Mouse (Mus musculus): ENCODE results near the gene Slc26a6. TPM values are rescaled to one million over a fixed set of nuclear protein-coding genes. Genes with fewer than 3 reads are reported as not detected.

Slc26a6 gene
- polyA plus RNA-seq, 1 experiment from 2014 or later, result 16.6 TPM

DNA sequence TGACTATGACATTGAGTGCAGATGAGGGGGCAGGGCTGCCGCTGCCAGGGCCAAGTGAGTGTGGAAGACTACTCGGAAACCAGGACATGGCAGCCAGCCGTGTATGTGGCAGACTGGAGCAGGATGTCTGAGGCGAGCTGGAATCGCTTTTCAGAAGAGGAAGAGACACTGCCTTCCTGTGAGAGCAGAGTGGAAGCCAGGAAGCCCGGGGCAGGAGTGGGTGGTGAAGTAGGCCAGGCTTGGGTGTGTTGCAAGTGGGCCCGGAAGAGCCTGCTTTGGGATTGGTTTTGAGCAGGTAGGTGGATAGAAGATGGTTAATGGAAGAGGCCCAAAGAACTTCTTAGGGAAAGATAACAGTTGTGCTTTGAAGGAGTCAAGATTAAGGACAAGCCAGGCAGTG lies 37.5 kb upstream of the Slc26a6 start:
- WGBS, result 94% methylated on average over 7 of the region's 7 CpGs
- H3K36me3 ChIP-seq (ENCODE audit: control insufficient read depth, insufficient read depth, low read length), result peaks cover 75% of the 10 kb centered on the region

DNA sequence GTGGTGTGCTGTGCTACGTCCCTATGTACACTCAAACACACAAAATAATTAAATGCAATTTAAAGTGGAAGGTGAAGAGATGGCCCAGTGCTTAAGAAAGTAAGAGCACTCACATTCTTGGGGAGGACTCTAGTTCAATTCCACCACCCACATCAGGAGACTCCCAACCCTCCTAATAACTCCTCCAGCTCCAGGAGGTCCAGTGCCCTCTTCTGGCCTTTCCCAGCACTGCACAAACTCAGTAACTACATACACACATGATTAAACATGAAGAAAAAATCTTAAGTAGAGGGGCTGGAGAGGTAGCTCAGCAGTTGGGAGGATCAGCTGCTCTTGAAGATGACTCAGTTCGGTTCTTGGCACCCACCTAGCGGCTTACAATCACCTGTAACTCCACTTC lies 33.6 kb upstream of the Slc26a6 start:
- ATAC-seq (ENCODE audit: low FRiP score, low TSS enrichment) (no peak), DNase-seq (peak; percentile 75)
- Histone ChIP-seq H3K9me3 (ENCODE audit: control insufficient read depth, low read length) (no peaks in the 10 kb centered on the region), H3K4me3 (replicated peaks; ENCODE audit: low read depth, low read length) (no peak overlapping the region), H3K27me3 (ENCODE audit: control insufficient read depth, insufficient read depth, low read length) (peaks cover 6% of the 10 kb centered on the region), H3K36me3 (ENCODE audit: control insufficient read depth, insufficient read depth, low read length) (peaks cover 40% of the 10 kb centered on the region), H3K9ac (replicated peaks; ENCODE audit: low read length) (no peak overlapping the region), H3K27ac (replicated peaks; ENCODE audit: low read depth, low read length) (no peak overlapping the region), H3K4me2 (ENCODE audit: low read length) (no peak overlapping the region), H3K4me1 (ENCODE audit: control insufficient read depth, insufficient read depth, low read length) (peaks cover 8% of the 10 kb centered on the region)
- WGBS, result 58% methylated on average over 3 of the region's 3 CpGs

More for the DNA sequence above, 37.5 kb upstream of the Slc26a6 start:
- Histone ChIP-seq H3K27me3 (ENCODE audit: control insufficient read depth, insufficient read depth, low read length) (no peaks in the 10 kb centered on the region), H3K4me3 (replicated peaks; ENCODE audit: low read depth, low read length) (no peak overlapping the region), H3K4me1 (ENCODE audit: control insufficient read depth, insufficient read depth, low read length) (no peaks in the 10 kb centered on the region), H3K4me2 (ENCODE audit: low read length) (no peak overlapping the region), H3K9me3 (ENCODE audit: control insufficient read depth, low read length) (no peaks in the 10 kb centered on the region), H3K27ac (replicated peaks; ENCODE audit: low read depth, low read length) (no peak overlapping the region), H3K9ac (replicated peaks; ENCODE audit: low read length) (no peak overlapping the region)
- no peak for ATAC-seq (ENCODE audit: low FRiP score, low TSS enrichment)
- no peak for DNase-seq

DNA sequence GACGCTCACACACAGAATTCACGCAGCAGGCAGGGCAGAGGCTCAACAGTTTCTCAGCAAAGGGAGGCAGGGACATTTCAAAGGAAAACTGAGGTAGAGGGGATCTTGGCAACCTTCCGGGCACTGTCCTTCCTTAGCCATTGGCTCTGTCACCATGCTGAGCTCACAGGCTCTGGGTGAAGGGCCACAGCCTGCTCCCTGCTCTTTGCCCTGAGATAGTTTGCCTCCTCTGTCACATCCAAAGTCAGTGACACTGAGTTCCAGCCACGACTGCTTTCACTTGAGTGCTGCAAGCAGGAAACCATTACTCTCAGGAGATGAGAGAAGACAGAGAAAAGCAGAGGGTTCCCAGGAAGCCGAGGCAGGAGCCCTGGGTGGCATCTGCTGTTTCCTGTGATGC lies 33.0 kb upstream of the Slc26a6 start:
- peaks cover 6% of the 10 kb centered on the region for H3K27me3 ChIP-seq (ENCODE audit: control insufficient read depth, insufficient read depth, low read length)
- DNase-seq (no peak), ATAC-seq (ENCODE audit: low FRiP score, low TSS enrichment) (no peak)
- H3K27ac ChIP-seq (replicated peaks; ENCODE audit: low read depth, low read length), result no peak overlapping the region
- no peak overlapping the region for H3K9ac ChIP-seq (replicated peaks; ENCODE audit: low read length)
- H3K4me2 ChIP-seq (ENCODE audit: low read length), result no peak overlapping the region
- WGBS, result 68% methylated on average over 5 of the region's 5 CpGs
- H3K36me3 ChIP-seq (ENCODE audit: control insufficient read depth, insufficient read depth, low read length), result peaks cover 35% of the 10 kb centered on the region
- peaks cover 8% of the 10 kb centered on the region for H3K4me1 ChIP-seq (ENCODE audit: control insufficient read depth, insufficient read depth, low read length)
- no peaks in the 10 kb centered on the region for H3K9me3 ChIP-seq (ENCODE audit: control insufficient read depth, low read length)
- H3K4me3 ChIP-seq (replicated peaks; ENCODE audit: low read depth, low read length), result no peak overlapping the region

DNA sequence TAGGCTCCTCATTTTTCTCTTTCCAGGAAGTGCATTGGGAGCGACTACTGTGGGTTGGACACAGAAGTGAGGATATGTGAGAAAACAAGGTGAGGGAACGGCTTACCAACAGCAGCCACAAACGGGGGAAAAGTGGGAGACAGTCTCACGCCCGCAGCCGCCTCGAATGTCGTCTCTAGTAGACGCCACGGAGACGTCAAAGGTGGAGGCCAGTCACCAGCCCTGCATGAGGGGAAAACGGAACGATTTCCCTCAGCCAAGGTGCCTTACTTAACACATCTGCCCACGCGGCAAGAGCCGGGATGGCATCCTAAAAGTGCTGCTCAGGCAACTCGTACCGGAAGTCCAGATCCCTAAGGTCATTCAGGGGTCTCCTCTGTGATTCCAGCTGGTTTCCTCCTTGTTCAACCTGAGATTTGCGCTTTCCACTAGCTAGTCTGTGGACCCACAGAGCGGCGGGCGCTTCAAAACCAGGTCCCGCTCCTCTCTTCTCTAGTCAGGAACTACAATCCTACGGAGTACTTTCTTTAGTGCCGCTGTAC lies 28.9 kb upstream of the Slc26a6 start:
- ATAC-seq (ENCODE audit: low FRiP score, low TSS enrichment) (no peak), DNase-seq (peak; percentile 62)

DNA sequence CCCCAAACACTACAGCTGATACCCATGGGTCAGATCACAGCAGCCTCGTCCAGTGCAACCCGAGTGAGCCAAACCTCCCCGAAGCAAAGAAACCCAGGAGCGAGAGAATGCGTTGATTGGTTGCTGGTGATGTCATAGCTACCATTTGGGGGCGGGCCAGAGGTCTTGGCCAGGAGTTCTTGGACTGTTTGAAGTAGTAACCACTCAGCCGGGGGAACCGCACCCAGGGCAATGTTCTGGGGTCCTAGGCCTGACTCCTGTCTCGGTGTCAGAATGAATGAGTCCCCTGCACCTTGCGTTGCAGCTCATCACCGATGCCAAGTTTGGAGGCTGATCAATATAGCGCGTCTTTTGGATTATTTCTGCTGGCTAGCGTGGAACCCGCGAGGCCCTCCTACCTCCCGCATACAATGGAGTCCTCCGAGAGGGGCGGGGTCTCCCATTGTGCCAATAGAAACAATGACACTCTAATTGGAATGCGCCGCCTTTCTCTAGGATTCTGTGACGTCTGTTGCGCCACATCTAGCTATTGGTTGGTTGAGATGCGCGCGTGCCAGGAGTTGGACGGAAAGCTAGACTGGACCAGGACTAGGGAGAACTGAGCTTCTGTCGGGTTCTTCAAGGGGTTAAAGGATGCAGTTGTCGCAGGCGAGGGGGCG lies 28.2 kb upstream of the Slc26a6 start:
- under 1% methylated on average over 31 of the region's 31 CpGs for WGBS

More for the DNA sequence above, 28.9 kb upstream of the Slc26a6 start:
- H3K9ac ChIP-seq (replicated peaks; ENCODE audit: low read length), result peak overlapping the region; percentile 51
- peaks cover 8% of the 10 kb centered on the region for H3K27me3 ChIP-seq (ENCODE audit: control insufficient read depth, insufficient read depth, low read length)
- H3K4me1 ChIP-seq (ENCODE audit: control insufficient read depth, insufficient read depth, low read length), result peaks cover 22% of the 10 kb centered on the region
- H3K9me3 ChIP-seq (ENCODE audit: control insufficient read depth, low read length), result no peaks in the 10 kb centered on the region
- peak overlapping the region; percentile 72 for H3K4me3 ChIP-seq (replicated peaks; ENCODE audit: low read depth, low read length)
- H3K4me2 ChIP-seq (ENCODE audit: low read length), result peak overlapping the region; percentile 78
- H3K36me3 ChIP-seq (ENCODE audit: control insufficient read depth, insufficient read depth, low read length), result peaks cover 19% of the 10 kb centered on the region
- H3K27ac ChIP-seq (replicated peaks; ENCODE audit: low read depth, low read length), result peak overlapping the region; percentile 89
- 4% methylated on average over 25 of the region's 25 CpGs for WGBS

DNA sequence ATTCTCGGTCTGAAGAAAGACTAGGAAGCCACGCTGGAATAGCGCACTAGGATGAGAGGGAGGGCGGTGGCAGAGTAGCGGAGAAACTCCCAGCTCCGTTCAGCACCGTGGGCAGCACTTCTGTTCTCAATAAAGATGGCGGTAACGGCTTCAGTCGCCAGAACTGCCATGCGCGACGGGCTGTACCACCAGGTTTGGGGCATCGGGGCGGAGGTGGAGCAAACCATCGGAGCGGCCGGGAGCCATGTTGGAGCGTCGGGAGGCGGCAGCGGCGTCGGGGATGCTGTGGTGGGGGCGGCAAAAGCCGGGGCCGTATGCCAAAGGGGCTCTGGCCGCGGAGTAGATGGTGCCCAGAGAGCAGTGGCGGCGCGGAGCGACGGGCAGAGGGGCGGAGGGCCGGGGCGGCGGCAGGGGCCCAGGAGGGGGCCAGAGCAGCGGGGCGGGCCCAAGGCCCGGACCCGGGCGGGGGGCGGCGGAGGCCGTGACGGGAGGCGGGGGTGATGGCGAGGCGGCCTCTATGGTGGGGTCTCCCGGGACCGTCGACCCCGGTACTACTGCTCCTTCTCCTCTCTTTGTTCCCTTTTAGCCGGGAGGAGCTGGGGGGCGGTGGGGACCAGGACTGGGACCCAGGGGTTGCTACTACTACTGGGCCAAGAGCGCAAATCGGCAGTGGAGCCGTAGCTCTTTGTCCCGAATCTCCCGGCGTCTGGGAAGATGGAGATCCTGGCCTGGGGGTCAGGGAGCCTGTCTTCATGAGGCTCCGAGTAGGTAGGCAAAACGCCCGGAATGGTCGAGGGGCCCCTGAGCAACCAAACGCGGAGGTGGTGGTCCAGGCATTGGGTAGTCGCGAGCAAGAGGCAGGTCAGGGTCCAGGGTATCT lies 27.0 kb upstream of the Slc26a6 start, which contains the start of gene Celsr3:
Celsr3 (plus strand) TSS at position 501 of the 880 bp plus-strand sequence.
- Histone ChIP-seq H3K4me1 (ENCODE audit: control insufficient read depth, insufficient read depth, low read length) (peaks cover 38% of the 10 kb centered on the region), H3K27me3 (ENCODE audit: control insufficient read depth, insufficient read depth, low read length) (peaks cover 16% of the 10 kb centered on the region), H3K9ac (replicated peaks; ENCODE audit: low read length) (peak within 1 kb of the TSS; percentile 81), H3K4me3 (replicated peaks; ENCODE audit: low read depth, low read length) (peak within 1 kb of the TSS; percentile 72), H3K36me3 (ENCODE audit: control insufficient read depth, insufficient read depth, low read length) (peaks cover 34% of the 10 kb centered on the region), H3K27ac (replicated peaks; ENCODE audit: low read depth, low read length) (peak within 1 kb of the TSS; percentile 89), H3K9me3 (ENCODE audit: control insufficient read depth, low read length) (no peaks in the 10 kb centered on the region), H3K4me2 (ENCODE audit: low read length) (peak within 1 kb of the TSS; percentile 78)
- ATAC-seq (ENCODE audit: low FRiP score, low TSS enrichment) (peak; percentile 65), DNase-seq (peak; percentile 96)
- 1% methylated on average over 67 of the region's 70 CpGs for WGBS

More for the DNA sequence above, 28.2 kb upstream of the Slc26a6 start:
- peak overlapping the region; percentile 89 for H3K27ac ChIP-seq (replicated peaks; ENCODE audit: low read depth, low read length)
- H3K4me2 ChIP-seq (ENCODE audit: low read length), result peak overlapping the region; percentile 78
- H3K36me3 ChIP-seq (ENCODE audit: control insufficient read depth, insufficient read depth, low read length), result peaks cover 26% of the 10 kb centered on the region
- ATAC-seq (ENCODE audit: low FRiP score, low TSS enrichment), result peak; percentile 89
- H3K4me3 ChIP-seq (replicated peaks; ENCODE audit: low read depth, low read length), result peak overlapping the region; percentile 72
- peak overlapping the region; percentile 81 for H3K9ac ChIP-seq (replicated peaks; ENCODE audit: low read length)
- peak; percentile 96 for DNase-seq
- peaks cover 28% of the 10 kb centered on the region for H3K4me1 ChIP-seq (ENCODE audit: control insufficient read depth, insufficient read depth, low read length)
- peaks cover 15% of the 10 kb centered on the region for H3K27me3 ChIP-seq (ENCODE audit: control insufficient read depth, insufficient read depth, low read length)
- H3K9me3 ChIP-seq (ENCODE audit: control insufficient read depth, low read length), result no peaks in the 10 kb centered on the region

DNA sequence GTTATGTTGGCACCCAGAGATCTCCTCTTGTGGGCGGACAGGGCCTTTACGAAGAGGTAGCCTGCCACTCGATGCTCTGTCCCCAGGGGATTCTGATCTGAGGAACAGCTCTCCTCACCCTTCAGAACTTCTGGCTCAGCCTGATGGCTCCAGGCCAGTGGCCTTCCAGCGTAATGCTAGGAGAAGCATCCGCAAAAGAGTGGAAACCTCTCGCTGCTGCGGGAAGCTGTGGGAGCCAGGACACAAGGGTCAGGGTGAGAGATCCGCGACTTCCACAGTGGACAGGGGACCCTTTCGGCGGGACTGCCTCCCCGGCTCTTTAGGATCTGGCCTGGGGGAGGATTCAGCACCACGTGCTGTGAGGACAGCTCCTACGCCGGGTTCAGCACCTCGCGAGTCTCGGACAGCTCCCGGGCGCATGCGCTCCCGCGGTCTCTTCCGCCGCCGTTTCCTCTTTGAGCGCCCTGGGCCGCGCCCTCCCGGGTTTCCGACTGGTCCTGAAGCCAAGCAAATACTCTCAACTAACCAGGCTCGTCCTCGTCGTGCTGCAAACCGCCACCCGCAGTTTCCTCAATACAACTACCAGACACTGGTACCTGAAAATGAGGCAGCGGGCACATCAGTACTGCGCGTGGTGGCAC lies 26.3 kb upstream of the Slc26a6 start:
- peak overlapping the region; percentile 78 for H3K4me2 ChIP-seq (ENCODE audit: low read length)
- peaks cover 45% of the 10 kb centered on the region for H3K4me1 ChIP-seq (ENCODE audit: control insufficient read depth, insufficient read depth, low read length)
- no peaks in the 10 kb centered on the region for H3K9me3 ChIP-seq (ENCODE audit: control insufficient read depth, low read length)
- peak overlapping the region; percentile 72 for H3K4me3 ChIP-seq (replicated peaks; ENCODE audit: low read depth, low read length)
- peaks cover 37% of the 10 kb centered on the region for H3K36me3 ChIP-seq (ENCODE audit: control insufficient read depth, insufficient read depth, low read length)
- 1% methylated on average over 39 of the region's 39 CpGs for WGBS
- DNase-seq (peak; percentile 84), ATAC-seq (ENCODE audit: low FRiP score, low TSS enrichment) (no peak)
- H3K27me3 ChIP-seq (ENCODE audit: control insufficient read depth, insufficient read depth, low read length), result peaks cover 16% of the 10 kb centered on the region
- H3K9ac ChIP-seq (replicated peaks; ENCODE audit: low read length), result peak overlapping the region; percentile 81
- peak overlapping the region; percentile 89 for H3K27ac ChIP-seq (replicated peaks; ENCODE audit: low read depth, low read length)

DNA sequence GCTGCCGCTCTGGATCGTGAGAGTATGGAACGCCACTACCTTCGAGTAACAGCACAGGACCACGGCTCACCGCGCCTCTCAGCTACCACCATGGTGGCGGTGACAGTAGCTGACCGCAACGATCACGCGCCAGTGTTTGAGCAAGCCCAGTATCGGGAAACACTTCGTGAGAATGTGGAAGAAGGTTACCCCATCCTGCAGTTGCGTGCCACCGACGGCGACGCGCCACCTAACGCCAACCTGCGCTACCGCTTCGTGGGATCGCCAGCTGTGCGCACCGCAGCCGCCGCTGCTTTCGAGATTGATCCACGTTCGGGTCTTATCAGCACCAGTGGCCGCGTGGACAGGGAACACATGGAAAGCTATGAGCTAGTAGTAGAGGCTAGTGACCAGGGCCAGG lies 25.6 kb upstream of the Slc26a6 start:
- peak overlapping the region; percentile 81 for H3K9ac ChIP-seq (replicated peaks; ENCODE audit: low read length)
- no peak for ATAC-seq (ENCODE audit: low FRiP score, low TSS enrichment)
- H3K4me3 ChIP-seq (replicated peaks; ENCODE audit: low read depth, low read length), result peak overlapping the region; percentile 72
- peak overlapping the region; percentile 78 for H3K4me2 ChIP-seq (ENCODE audit: low read length)
- peaks cover 16% of the 10 kb centered on the region for H3K27me3 ChIP-seq (ENCODE audit: control insufficient read depth, insufficient read depth, low read length)
- 0 out of 2 replicates have a peak overlapping the region, but pooled peaks have one; percentile 89 for H3K27ac ChIP-seq (replicated peaks; ENCODE audit: low read depth, low read length)
- 18% methylated on average over 34 of the region's 34 CpGs for WGBS
- no peaks in the 10 kb centered on the region for H3K9me3 ChIP-seq (ENCODE audit: control insufficient read depth, low read length)
- peaks cover 43% of the 10 kb centered on the region for H3K36me3 ChIP-seq (ENCODE audit: control insufficient read depth, insufficient read depth, low read length)
- peak; percentile 39 for DNase-seq
- H3K4me1 ChIP-seq (ENCODE audit: control insufficient read depth, insufficient read depth, low read length), result peaks cover 52% of the 10 kb centered on the region
